Mouse (Mus musculus): Measurements from ENCODE around the gene Ankle2.

DNA sequence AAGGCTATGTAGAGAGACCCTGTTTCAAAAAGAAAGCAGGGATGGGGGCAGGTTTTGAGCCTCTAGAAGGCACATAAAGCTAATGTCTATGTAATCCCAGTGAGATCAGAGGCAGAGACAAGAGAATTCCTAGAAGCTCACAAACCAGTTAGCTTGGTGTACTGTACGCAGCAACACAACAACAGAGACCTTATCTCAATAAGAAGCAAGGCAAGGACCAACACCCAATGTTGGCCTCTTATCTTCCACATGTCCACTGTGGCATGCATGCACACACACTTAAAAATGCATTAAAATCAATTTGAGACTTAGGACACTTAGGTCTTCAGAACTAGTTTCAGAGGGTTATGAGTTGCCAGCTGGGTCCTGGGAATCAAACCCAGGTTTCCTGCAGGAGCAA is 60.8 kb downstream of the Ankle2 start:
- TF ChIP-seq CTCF (IDR thresholded peaks at IDR 0.05; ENCODE audit: low read depth) (no peak), EP300 (IDR thresholded peaks at IDR 0.05; ENCODE audit: low read depth) (no peak)

Measured in heart, postnatal 0 days (tissue).